Mouse (Mus musculus) spleen, postnatal 10 days (tissue): ENCODE data around the gene Zfp28.
A peak's percentile ranks its signal among the peaks of the same experiment; 100 is the strongest.

Experiments used
- DNase-seq, 2 experiments: peaks; one replicate each; pipeline ENCODE4 v3.0.0; 2021 to 2022; ENCODE audit warnings: low spot score in 2 of 2

Zfp28 gene

DNA sequence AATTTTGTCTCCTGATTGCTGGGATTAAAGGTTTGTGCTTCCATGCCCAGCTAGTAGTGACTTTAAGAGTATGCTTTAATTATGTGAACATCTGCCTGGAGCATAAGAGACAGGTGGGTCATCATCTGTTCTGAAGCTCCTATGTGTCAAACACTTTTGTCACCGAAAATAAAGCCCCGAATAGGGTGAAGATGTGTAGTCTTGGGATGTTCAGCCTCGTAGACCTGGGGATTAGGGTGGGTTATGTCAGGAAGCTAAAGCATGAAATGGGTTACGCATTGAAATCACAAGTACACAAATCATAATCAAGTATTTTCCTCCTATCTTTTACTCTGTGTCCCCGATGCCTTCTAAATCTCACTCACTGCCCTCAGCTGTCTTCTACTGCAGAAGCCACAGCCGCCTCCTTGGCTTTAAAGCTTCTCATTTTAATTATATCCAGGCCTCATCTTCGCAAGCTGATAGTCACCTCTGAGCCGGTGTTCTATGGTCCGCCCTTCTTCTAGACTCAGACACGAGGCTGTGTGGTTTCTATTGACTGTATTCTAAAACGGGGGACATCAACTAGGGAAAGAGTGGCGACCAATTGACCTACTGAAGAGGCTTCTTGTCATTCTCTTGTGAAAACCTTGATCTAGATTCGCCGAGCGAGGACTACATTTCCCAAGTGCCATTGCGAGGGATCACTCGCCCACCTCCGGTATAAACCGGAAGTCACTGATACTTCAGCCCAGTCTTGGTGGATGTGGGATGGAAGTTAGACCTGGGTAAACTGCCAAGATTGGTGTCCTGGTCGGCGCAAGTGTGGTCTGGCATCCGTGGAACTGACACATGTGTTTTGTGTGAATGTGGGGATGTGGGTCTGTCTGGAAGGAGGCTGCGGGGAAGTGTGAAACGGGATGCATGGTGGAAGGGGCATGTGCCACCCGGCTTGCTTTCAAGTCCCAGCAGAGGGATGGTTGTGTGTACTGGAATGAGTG lies 15.2 kb downstream of the Zfp28 start, which contains the start of gene Smim17:
Smim17 (plus strand) TSS at position 720 of the 980 bp plus-strand sequence.
- peak; percentile 8 to 56 for DNase-seq

DNA sequence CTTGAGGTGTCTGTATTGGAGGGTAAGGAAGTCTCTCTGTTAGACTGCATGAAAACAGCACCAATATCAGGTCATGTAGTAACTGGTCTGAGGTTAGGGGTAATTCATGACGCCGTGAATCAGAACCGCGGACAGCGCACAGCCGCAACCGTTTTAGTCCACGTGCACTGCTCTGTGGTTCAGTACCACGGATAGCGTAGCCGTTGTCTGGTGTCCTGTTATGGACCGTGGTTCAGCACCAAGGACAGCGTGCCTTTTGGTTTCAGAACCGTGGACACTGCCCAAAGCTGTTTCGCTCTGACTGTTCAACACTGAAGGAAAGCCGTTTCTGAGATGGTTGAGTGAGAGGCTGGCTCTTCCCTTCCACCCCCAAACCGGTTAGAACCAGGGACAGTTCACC lies 26.9 kb downstream of the Zfp28 start, which contains the start of gene Gm20715:
Gm20715 (plus strand) TSS at position 235 of the 400 bp plus-strand sequence.
- peak; percentile 37 to 86 for DNase-seq

DNA sequence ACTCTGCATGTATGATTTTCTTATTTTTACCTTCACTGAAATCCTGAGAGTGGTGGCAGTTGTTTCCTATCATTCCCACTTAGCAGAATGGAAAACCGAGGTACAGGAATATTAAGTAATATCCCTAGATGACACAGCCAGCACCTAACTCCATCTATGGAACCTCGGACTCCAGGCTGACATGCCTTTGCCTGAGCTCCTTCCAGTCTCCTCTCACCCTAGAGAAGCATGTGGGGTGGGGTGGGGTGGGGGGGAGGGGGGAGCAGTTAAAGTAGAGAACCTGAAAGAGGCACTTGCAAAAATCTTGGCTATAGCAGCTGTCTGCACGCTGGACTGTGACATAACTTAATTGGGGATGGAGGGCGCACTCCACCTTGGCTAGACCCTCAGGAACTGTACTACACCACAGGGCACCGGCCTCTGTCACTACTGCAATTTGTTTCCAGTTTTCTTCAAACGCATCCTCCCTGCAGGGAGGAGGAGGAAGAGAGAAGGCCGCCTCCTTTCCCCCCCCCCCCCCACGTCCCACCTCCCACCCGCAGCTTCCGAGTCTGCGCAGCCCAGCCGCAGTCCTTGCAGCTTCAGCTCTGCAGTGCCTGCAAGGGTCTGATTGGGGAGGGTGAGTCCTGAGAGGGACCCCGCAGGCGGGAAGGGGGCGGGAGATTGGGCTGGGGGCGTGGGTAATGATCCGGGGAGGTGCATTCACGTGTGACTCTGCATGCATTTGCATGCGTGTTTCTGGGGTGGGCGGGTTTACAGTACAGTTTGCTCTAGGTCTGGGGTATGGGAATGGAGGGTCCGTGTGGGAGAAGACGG lies 31.7 kb downstream of the Zfp28 start:
- DNase-seq = no peak

DNA sequence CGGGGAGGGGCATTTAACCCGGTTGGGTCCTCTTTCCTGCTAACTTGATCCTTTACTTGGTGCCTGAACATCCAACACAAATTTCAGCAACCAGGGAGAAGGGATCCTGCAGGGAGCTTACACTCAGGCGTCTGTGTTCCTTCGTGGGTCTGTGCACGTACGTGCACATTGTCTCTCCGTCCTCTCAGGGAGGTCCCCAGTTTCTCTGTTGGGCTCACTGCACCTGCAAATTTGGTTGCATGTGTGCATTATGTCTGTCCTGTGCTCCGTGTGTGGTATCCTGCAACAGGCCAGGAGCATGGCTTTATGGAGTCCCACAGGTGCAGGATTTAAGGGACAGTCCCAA lies 32.3 kb downstream of the Zfp28 start:
- DNase-seq = no peak

DNA sequence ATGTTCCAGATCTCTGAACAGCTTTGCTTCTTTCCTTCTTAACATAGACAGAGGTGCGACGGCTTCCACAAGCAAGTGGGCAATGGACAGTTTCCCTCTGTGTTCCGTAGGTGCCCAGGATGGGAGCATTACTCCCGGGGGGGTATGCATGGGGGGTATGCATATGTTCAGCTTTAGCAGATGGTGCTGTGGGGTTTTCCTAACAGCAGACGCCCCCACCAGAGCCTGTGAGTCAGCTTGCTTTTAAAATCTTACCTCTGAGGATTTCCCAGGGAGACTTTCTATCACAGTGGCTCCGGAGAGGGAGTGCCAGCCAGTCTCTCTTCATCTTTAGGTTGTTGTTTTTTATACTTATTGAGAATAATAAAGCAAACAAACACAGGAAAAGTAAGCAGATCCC lies 36.8 kb downstream of the Zfp28 start:
- no peak for DNase-seq

- DNase-seq = no peak
Observed at GRCm38 (mm10) chr7:6429381-6429780, 46.3 kb downstream of the Zfp28 start.

GRCm38 (mm10) chr7:6430342-6430741 lies 47.2 kb downstream of the Zfp28 start:
- DNase-seq = peak in 1 of 2 experiments; percentile 40

- no peak for DNase-seq
Observed at GRCm38 (mm10) chr7:6438388-6438787, 55.3 kb downstream of the Zfp28 start, which contains the start of gene Olfr1344. TSS of gene Olfr1344 (plus strand) at chr7:6438688.

DNA sequence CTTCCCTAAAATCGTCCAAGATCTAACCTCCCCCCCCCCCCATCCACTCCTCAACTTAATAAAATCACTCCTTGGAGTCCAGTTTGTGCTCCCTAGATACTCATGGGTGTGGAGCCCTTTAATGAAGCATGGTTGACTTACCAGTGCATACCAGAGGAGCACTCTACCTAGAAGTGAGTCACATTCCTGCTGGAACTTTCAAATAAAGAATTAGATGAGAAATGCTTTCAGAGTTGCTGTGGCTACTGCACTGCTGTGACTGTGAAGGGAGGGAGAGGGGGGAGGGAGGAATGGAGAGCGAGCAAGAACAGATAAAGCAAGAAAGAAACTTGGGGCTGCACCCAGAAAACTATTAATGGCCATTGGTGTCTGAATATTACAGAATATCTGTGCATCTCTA lies 58.1 kb downstream of the Zfp28 start:
- DNase-seq = no peak
